Mouse (Mus musculus): ENCODE measurements around the gene Diablo. TPM values are rescaled to one million over a fixed set of nuclear protein-coding genes. Genes with fewer than 3 reads are reported as not detected.

Diablo gene
- polyA plus RNA-seq (2015; fragmentation: Nextera tagmentation; extraction: Ambion mirVana), result 115 and 118 TPM in 2 replicates

DNA sequence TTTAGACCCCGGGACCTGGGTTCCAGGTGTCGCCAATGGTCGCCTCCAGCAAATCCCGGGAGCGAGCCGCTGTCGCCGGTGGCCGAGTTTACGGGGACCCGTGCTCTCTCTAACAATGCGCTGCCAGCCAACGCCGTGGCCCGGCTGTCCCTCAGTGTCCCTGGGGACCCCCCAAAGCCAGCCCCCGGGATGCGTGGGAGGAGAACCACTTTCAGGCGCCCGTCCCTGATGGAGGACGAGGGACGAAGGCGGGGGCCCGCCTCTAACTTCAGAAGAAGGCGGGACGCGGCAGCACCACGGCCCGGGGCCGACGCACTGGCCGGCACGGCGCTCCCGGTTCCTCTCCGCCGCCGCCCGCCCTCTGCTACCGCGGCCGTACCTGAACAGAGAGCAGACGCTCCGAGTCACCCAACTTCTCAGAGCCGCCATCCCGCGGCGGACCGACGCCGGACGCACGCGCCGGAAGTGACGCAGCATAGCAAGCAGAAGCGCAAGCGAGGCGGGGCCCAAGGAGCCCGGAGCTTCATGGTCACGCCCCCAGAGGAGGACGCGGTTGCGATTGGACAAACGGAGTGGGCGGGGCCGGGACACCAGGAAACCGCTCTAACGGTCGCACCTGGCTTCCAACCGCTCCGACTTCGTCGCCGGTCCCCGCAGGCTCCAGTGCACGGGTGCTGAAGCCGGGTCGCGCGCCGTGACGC, at the start of gene Diablo:
Gene Diablo (minus strand): TSS at position 485 of the 701 bp plus-strand sequence.
- Histone ChIP-seq H3K27me3 (no peaks in the 10 kb centered on the region), H3K27ac (no peak within 1 kb of the TSS), H3K4me2 (replicated peaks) (peak within 1 kb of the TSS; percentile 96), H3K36me3 (peaks cover 23% of the 10 kb centered on the region), H3K9me3 (no peaks in the 10 kb centered on the region), H3K4me1 (peaks cover 36% of the 10 kb centered on the region), H3K9ac (peak within 1 kb of the TSS; percentile 82), H3K4me3 (peak within 1 kb of the TSS; percentile 87)
- WGBS, result under 1% methylated on average over 76 of the region's 82 CpGs
- peak; percentile 98 for ATAC-seq (ENCODE audit: low FRiP score, low read depth)

DNA sequence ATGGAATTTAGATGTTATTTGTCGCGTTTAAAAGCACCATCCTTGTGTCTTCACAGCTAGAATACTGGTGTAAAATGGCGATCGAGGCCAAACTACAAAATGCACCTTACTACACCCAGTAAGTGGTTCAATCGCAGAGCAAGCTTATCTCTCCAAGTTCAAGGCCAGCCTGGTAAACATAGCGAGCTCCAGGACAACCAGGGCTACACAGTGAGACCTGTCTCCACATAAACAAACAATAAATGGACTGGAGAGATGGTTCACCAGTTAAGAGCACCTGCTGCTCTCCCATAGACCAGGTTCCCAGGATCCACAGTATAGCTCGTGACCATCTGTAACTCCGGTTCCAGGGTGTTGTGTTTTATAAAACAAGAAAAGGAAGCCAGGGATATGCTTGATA, 49.4 kb upstream of the Diablo start:
- no peak for ATAC-seq (ENCODE audit: low FRiP score, low read depth)
- no peak overlapping the region for H3K27ac ChIP-seq
- 62% methylated on average over 8 of the region's 8 CpGs for WGBS
- H3K4me3 ChIP-seq, result peak overlapping the region; percentile 96
- no peaks in the 10 kb centered on the region for H3K27me3 ChIP-seq
- H3K36me3 ChIP-seq, result peaks cover 25% of the 10 kb centered on the region
- peaks cover 10% of the 10 kb centered on the region for H3K4me1 ChIP-seq
- peak overlapping the region; percentile 92 for H3K4me2 ChIP-seq (replicated peaks)
- H3K9me3 ChIP-seq, result no peaks in the 10 kb centered on the region
- no peak overlapping the region for H3K9ac ChIP-seq

DNA sequence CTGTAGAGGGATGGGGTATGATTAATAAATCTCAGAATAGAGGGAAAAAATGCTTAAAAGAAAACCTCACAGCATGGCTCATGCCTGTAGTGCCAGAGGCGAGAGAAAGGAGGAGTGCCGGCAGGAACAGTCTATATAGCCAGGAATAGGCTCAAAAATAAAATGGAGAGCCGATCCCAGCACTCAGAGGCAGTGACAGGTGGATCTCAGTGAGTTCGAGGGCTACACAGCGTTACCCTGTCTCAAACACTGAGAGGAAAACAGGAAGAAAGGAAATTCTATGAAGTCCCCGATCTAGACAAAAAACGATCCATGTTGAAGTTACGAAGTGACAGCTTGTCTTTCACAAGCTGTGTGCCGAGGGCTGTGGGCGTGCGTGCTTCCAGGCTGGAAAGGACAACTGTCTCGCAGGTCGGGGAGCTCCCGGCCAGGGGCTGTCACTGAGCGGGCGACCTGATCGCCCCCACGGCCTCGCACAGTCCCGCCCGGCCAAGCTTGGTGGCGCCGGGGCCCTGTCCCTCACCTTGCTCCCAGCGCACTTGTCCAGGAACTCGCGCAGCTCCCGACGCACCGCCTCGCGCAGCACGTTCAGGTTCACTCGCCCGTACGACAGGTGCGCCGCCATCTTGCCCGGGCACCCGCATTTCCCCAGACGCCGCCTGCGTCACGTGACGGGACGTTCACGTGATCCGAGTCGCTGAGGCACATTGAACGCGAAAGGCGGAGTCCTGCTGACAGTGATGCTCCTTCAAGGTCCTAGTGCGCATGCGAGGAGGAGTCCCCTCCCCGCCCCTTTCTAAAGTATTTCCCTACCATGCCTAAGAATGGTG, 48.6 kb upstream of the Diablo start, which contains the start of gene Vps33a:
Gene Vps33a (minus strand): TSS at position 682 of the 830 bp plus-strand sequence.
- H3K36me3 ChIP-seq, result peaks cover 26% of the 10 kb centered on the region
- peak within 1 kb of the TSS; percentile 82 for H3K9ac ChIP-seq
- H3K27me3 ChIP-seq, result no peaks in the 10 kb centered on the region
- no peaks in the 10 kb centered on the region for H3K9me3 ChIP-seq
- peak within 1 kb of the TSS; percentile 92 for H3K4me2 ChIP-seq (replicated peaks)
- under 1% methylated on average over 54 of the region's 54 CpGs for WGBS
- H3K4me1 ChIP-seq, result peaks cover 10% of the 10 kb centered on the region
- peak within 1 kb of the TSS; percentile 96 for H3K4me3 ChIP-seq
- peak; percentile 89 for ATAC-seq (ENCODE audit: low FRiP score, low read depth)
- peak within 1 kb of the TSS; percentile 52; the same call in 1 of the 2 replicates for H3K27ac ChIP-seq

DNA sequence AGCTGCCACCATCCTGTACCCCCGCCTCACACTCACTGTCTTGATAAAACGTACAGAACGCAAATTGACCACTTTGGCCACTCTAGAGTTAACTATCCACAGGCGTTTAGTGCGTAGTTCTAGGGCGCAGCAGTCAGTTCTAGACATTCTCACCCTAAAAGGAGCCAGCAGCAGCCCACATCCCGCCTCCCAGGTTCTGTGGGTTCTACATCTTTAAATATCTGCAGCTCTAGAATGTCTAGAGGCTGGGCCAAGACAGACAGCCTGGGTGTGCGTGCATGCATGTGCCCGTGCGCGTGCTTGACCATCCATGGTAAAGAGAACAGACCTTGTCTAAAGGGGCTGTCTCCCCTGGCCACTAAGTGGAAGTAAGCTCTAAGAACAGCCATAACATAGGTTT, 37.2 kb upstream of the Diablo start:
- H3K36me3 ChIP-seq, result peaks cover 92% of the 10 kb centered on the region
- no peak overlapping the region for H3K4me2 ChIP-seq (replicated peaks)
- no peak for ATAC-seq (ENCODE audit: low FRiP score, low read depth)
- WGBS, result 93% methylated on average over 11 of the region's 11 CpGs
- no peaks in the 10 kb centered on the region for H3K27me3 ChIP-seq
- no peaks in the 10 kb centered on the region for H3K4me1 ChIP-seq
- H3K4me3 ChIP-seq, result no peak overlapping the region
- no peaks in the 10 kb centered on the region for H3K9me3 ChIP-seq
- no peak overlapping the region for H3K27ac ChIP-seq
- no peak overlapping the region for H3K9ac ChIP-seq

DNA sequence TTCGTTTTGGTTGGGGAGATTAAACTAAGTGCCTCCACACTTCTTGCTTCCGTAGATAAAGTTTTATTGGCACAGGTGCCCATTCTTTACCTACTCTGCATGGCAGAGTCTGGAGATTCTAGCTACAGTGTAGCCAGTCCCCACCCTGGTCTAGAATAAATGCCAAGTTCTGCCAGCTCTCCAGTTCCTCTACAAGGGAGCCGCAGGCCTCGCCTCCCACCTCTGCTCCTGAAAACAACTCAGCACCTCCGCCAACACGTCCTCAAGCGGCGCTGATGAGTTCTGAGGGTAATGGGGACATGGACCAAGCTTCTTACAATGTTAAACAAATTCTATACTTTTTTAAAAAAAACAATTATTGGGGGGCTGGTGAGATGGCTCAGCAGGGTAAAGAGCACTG, 35.6 kb upstream of the Diablo start:
- H3K4me1 ChIP-seq, result no peaks in the 10 kb centered on the region
- no peaks in the 10 kb centered on the region for H3K27me3 ChIP-seq
- H3K27ac ChIP-seq, result no peak overlapping the region
- ATAC-seq (ENCODE audit: low FRiP score, low read depth), result no peak
- H3K9ac ChIP-seq, result no peak overlapping the region
- no peak overlapping the region for H3K4me2 ChIP-seq (replicated peaks)
- WGBS, result 91% methylated on average over 8 of the region's 8 CpGs
- H3K9me3 ChIP-seq, result no peaks in the 10 kb centered on the region
- peaks cover 88% of the 10 kb centered on the region for H3K36me3 ChIP-seq
- no peak overlapping the region for H3K4me3 ChIP-seq

DNA sequence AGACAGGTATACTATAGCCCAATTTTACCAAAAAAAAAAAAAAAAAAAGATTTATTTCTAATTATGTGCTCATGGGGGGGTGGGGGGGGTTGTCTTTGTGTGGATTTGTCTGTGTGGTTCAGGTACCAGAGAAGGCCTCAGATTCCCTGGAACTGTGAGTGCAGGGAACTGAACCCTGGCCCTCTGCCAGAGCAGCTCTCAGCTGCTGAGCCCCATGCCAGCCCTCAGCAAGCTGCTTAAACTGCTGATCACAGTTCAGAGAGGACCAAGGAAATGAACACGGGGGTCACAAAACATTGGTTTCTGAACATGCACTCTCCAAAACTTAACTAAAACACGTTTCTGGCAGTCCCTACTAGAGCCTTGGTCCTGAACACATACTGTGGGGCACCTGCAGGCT, 32.5 kb upstream of the Diablo start:
- peaks cover 63% of the 10 kb centered on the region for H3K36me3 ChIP-seq
- H3K27me3 ChIP-seq, result no peaks in the 10 kb centered on the region
- H3K27ac ChIP-seq, result no peak overlapping the region
- no peak for ATAC-seq (ENCODE audit: low FRiP score, low read depth)
- 58% methylated on average over 2 of the region's 2 CpGs for WGBS
- no peak overlapping the region for H3K9ac ChIP-seq
- H3K4me2 ChIP-seq (replicated peaks), result no peak overlapping the region
- H3K4me1 ChIP-seq, result no peaks in the 10 kb centered on the region
- no peak overlapping the region for H3K4me3 ChIP-seq
- no peaks in the 10 kb centered on the region for H3K9me3 ChIP-seq

DNA sequence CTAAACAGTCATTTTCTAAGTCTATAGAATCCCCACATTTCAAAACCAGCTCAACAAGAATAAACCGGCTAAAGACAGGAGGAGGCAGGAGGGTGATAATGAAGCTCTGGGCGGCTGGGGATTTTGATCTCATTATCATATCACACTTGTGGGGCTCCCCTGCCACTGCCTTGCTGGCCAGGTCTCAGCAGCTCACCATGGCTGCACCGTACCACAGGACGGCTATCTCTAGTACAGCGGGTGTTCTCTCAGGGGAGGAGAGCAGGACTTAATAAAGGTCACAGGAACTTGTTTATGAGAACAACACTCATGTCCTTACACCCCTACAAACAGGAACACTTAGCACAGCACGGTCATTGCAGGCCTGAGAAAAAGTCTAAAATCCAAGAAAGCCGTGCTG, 31.7 kb upstream of the Diablo start:
- Histone ChIP-seq H3K9me3 (no peaks in the 10 kb centered on the region), H3K36me3 (peaks cover 57% of the 10 kb centered on the region), H3K27me3 (no peaks in the 10 kb centered on the region), H3K4me2 (replicated peaks) (no peak overlapping the region), H3K27ac (no peak overlapping the region), H3K4me1 (no peaks in the 10 kb centered on the region), H3K9ac (no peak overlapping the region), H3K4me3 (no peak overlapping the region)
- ATAC-seq (ENCODE audit: low FRiP score, low read depth), result no peak
- WGBS, result 94% methylated on average over 7 of the region's 7 CpGs

DNA sequence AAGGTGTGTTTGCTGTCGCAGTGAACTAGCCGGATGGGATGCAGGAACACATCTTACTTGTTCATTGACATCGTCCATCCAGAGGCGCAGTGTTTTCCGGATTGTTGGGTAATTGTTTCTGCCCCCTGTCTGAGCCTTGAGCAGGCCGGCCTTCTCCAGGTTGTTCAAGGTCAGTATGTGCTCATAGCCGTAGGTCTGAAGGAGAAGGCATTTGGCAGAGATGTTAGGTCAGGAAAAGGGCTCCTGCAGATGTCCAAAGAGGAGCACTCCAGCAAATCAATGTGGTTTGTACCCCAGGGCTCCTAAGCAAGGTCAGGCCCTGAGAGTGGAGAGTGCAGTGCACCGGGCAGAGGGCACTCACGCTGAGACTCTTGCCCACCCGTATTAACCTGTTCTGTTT, 9.8 kb upstream of the Diablo start:
- WGBS, result 93% methylated on average over 10 of the region's 10 CpGs
- ATAC-seq (ENCODE audit: low FRiP score, low read depth), result no peak
- H3K4me1 ChIP-seq, result no peaks in the 10 kb centered on the region
- no peak overlapping the region for H3K27ac ChIP-seq
- no peaks in the 10 kb centered on the region for H3K9me3 ChIP-seq
- H3K4me3 ChIP-seq, result no peak overlapping the region
- no peaks in the 10 kb centered on the region for H3K27me3 ChIP-seq
- peaks cover 87% of the 10 kb centered on the region for H3K36me3 ChIP-seq
- no peak overlapping the region for H3K4me2 ChIP-seq (replicated peaks)
- H3K9ac ChIP-seq, result no peak overlapping the region

DNA sequence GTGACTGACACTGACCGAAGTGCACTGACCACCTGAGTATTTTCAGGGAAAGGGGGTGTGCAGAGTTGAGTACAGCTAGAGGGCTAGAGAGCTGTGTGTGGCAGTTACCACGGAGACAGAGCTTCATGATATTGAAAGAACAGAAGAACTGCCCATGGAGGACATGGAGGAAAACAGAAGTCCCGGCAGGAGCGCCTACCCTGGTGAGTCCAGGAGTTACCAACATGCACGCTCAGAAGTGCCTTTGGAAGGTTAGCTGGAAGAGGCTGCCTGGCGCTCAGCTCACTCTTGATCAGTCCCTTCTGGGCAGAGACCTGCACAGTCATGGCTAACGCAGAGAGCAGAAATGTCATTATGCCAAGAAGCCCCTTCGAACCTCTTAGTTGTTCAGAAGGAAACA, 6.1 kb upstream of the Diablo start:
- Histone ChIP-seq H3K36me3 (peaks cover 73% of the 10 kb centered on the region), H3K9ac (no peak overlapping the region), H3K4me1 (no peaks in the 10 kb centered on the region), H3K27me3 (no peaks in the 10 kb centered on the region), H3K4me3 (no peak overlapping the region), H3K4me2 (replicated peaks) (no peak overlapping the region), H3K9me3 (no peaks in the 10 kb centered on the region), H3K27ac (no peak overlapping the region)
- 88% methylated on average over 8 of the region's 8 CpGs for WGBS
- ATAC-seq (ENCODE audit: low FRiP score, low read depth), result no peak

DNA sequence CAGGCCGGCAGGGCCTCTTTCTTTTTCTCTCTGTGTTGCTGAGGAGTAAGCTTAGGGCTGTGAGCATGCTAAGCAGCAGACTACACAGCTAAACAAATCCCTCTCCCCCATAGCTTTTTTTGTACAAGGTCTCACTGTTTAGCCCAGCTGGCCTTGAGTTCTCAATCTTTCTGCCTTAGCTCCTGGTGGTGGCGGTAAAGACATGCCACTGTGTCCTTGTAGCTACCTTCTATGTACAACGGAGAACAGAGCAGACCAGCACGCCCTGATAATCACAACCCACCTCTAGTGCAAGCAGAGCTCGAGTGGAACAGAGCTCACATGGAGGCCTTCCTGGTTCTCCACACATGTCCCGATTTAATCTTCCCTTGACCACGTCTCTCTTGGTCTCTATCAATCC, 4.7 kb upstream of the Diablo start:
- H3K4me2 ChIP-seq (replicated peaks), result no peak overlapping the region
- peaks cover 61% of the 10 kb centered on the region for H3K36me3 ChIP-seq
- H3K9me3 ChIP-seq, result no peaks in the 10 kb centered on the region
- H3K4me1 ChIP-seq, result peaks cover 5% of the 10 kb centered on the region
- H3K27me3 ChIP-seq, result no peaks in the 10 kb centered on the region
- no peak overlapping the region for H3K27ac ChIP-seq
- no peak overlapping the region for H3K4me3 ChIP-seq
- WGBS, result 83% methylated on average over 7 of the region's 7 CpGs
- ATAC-seq (ENCODE audit: low FRiP score, low read depth), result no peak
- H3K9ac ChIP-seq, result no peak overlapping the region

DNA sequence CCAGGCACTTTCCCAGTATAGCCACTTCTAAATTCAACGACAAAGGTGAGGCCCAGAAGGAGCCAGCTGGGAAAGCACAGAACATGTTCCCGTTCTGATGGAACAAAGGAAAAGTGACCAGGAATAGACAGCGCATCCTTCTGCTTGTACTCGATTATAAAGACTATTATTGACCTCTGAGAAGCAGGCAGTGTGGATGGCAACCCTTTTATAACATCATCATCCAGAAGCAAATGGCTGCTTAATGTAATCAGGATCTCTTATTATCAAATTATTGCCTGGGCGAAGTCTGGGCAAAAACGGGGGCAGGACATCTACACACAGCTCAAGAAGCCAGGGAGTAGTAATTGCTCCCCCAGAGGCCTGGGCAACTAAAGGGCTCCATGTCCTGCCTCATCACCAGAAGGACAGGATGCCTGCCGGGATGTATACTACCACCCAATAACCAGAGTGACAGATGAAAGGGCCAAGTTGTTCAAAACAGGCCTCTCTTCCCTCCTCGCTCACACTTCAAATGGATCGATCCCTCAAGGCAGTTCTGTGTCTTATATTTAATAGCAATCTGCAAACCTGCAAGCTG, 2.0 kb upstream of the Diablo start:
- Histone ChIP-seq H3K9ac (no peak overlapping the region), H3K36me3 (peaks cover 35% of the 10 kb centered on the region), H3K4me3 (no peak overlapping the region), H3K4me1 (peaks cover 28% of the 10 kb centered on the region), H3K9me3 (no peaks in the 10 kb centered on the region), H3K27me3 (no peaks in the 10 kb centered on the region), H3K27ac (no peak overlapping the region), H3K4me2 (replicated peaks) (no peak overlapping the region)
- WGBS, result 88% methylated on average over 9 of the region's 9 CpGs
- ATAC-seq (ENCODE audit: low FRiP score, low read depth), result no peak

DNA sequence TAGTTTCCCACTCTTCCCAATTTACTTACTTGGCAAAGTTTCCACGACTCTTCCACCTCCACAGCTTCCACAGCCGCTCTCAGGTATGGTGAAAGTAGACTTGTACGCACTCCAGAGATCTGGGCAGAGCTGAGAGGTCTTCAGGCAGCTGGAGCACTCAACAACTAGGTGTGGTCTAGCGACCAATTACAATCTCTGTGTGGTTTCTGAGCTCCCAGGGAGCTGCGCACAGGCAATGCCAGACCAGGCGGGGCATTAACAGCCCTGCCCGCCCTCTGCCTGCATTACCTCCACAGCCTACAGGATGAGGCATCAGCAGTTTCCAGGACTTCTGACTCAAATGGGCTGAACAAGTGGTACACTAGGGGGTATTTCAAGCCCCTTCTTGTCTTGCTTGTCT, 1.3 kb upstream of the Diablo start, which contains the start of gene Gm49027:
Gene Gm49027 (minus strand): TSS at position 208 of the 400 bp plus-strand sequence.
- Histone ChIP-seq H3K4me1 (peaks cover 32% of the 10 kb centered on the region), H3K36me3 (peaks cover 27% of the 10 kb centered on the region), H3K4me3 (peak within 1 kb of the TSS; percentile 87), H3K27me3 (no peaks in the 10 kb centered on the region), H3K9me3 (no peaks in the 10 kb centered on the region), H3K9ac (no peak within 1 kb of the TSS), H3K4me2 (replicated peaks) (peak within 1 kb of the TSS; percentile 96), H3K27ac (no peak within 1 kb of the TSS)
- no peak for ATAC-seq (ENCODE audit: low FRiP score, low read depth)
- 81% methylated on average over 7 of the region's 7 CpGs for WGBS
